Mouse (Mus musculus) kidney, embryonic 16.5 days (tissue): ENCODE data around the gene Gzmk. TPM values are rescaled to one million over a fixed set of nuclear protein-coding genes. Genes with fewer than 3 reads are reported as not detected.

Source experiments
- polyA plus RNA-seq: library from polyadenylated mRNA; unstranded; fragments of >200 nt; fragmentation: Nextera tagmentation; extraction: Ambion mirVana; gene quantifications from 2 replicates; pipeline ENCODE4 v1.2.1, GENCODE M21; 2015

The Gzmk gene
- polyA plus RNA-seq, 1 experiment from 2014 or later: not detected

Other genes starting within 250 kb of the Gzmk start
- 0.51 and 0.57 TPM in 2 replicates for gene Ccno, start 238.1 kb downstream of the Gzmk start, polyA plus RNA-seq
- gene Mcidas, start 232.1 kb downstream of the Gzmk start, polyA plus RNA-seq: 0.34 TPM in 1 of 2 replicates, not detected in the other
- not detected in 2 replicates for gene Cdc20b, start 190.8 kb downstream of the Gzmk start, polyA plus RNA-seq
- gene Gpx8, start 179.5 kb downstream of the Gzmk start, polyA plus RNA-seq: 146 and 150 TPM in 2 replicates
- 0.36 and 0.48 TPM in 2 replicates for gene Gzma, start 124.9 kb downstream of the Gzmk start, polyA plus RNA-seq
- gene Esm1, start 16.2 kb downstream of the Gzmk start, polyA plus RNA-seq: 8.0 and 9.5 TPM in 2 replicates
- gene BC067074, start 67.3 kb upstream of the Gzmk start, polyA plus RNA-seq: 6.1 and 6.3 TPM in 2 replicates